Mouse (Mus musculus): Measurements from ENCODE around the gene Kcnf1. TPM values are rescaled to one million over a fixed set of nuclear protein-coding genes. Genes with fewer than 3 reads are reported as not detected.

Kcnf1 gene
- total and polyA plus RNA-seq, 3 experiments: not detected

- Histone ChIP-seq H3K27me3 (ENCODE audit: control insufficient read depth in 1 of 2, insufficient read depth in 2 of 2, low read length in 2 of 2) (peaks cover 0 to 6% of the 10 kb centered on the region in 2 experiments; a peak in 2 of 4 replicates), H3K36me3 (ENCODE audit: control insufficient read depth in 1 of 2, insufficient read depth in 2 of 2, low read length in 2 of 2) (no peaks in the 10 kb centered on the region), H3K4me1 (ENCODE audit: control insufficient read depth in 1 of 2, insufficient read depth in 2 of 2, low read length in 2 of 2) (no peaks in the 10 kb centered on the region), H3K9me3 (replicated peaks; ENCODE audit: insufficient read depth, low read length) (no peaks in the 10 kb centered on the region), H3K9ac (ENCODE audit: control insufficient read depth, low read depth, low read length, poor library complexity, severe bottlenecking) (no peak overlapping the region), H3K4me3 (ENCODE audit: control insufficient read depth in 1 of 2, insufficient read depth in 1 of 2, low read depth in 2 of 2, low read length in 2 of 2) (no peak overlapping the region), H3K27ac (ENCODE audit: control insufficient read depth, low read depth, low read length) (no peak overlapping the region), H3K79me2 (ENCODE audit: control insufficient read depth, insufficient read depth, low read length, poor library complexity) (no peaks in the 10 kb centered on the region)
- TF ChIP-seq NELFE (IDR thresholded peaks at IDR 0.05; ENCODE audit: low read depth, low read length): no peak
- TF ChIP-seq GATA1 (IDR thresholded peaks at IDR 0.05; ENCODE audit: low read depth, low read length): no peak
- TF ChIP-seq ZMIZ1 (IDR thresholded peaks at IDR 0.05; ENCODE audit: low read depth, low read length): no peak
- DNase-seq (ENCODE audit: low read depth, low spot score): no peak
Measured at GRCm38 (mm10) chr12:17218390-17218789, 41.7 kb upstream of the Kcnf1 start.

GRCm38 (mm10) chr12:17215751-17216150 lies 39.1 kb upstream of the Kcnf1 start:
- Histone ChIP-seq H3K9ac (ENCODE audit: control insufficient read depth, low read depth, low read length, poor library complexity, severe bottlenecking) (no peak overlapping the region), H3K4me1 (ENCODE audit: control insufficient read depth in 1 of 2, insufficient read depth in 2 of 2, low read length in 2 of 2) (no peaks in the 10 kb centered on the region), H3K4me3 (ENCODE audit: control insufficient read depth in 1 of 2, insufficient read depth in 1 of 2, low read depth in 2 of 2, low read length in 2 of 2) (no peak overlapping the region), H3K27me3 (ENCODE audit: control insufficient read depth in 1 of 2, insufficient read depth in 2 of 2, low read length in 2 of 2) (peaks cover 0 to 6% of the 10 kb centered on the region in 2 experiments; a peak in 2 of 4 replicates), H3K79me2 (ENCODE audit: control insufficient read depth, insufficient read depth, low read length, poor library complexity) (no peaks in the 10 kb centered on the region), H3K27ac (ENCODE audit: control insufficient read depth, low read depth, low read length) (no peak overlapping the region), H3K36me3 (ENCODE audit: control insufficient read depth in 1 of 2, insufficient read depth in 2 of 2, low read length in 2 of 2) (no peaks in the 10 kb centered on the region), H3K9me3 (replicated peaks; ENCODE audit: insufficient read depth, low read length) (no peaks in the 10 kb centered on the region)
- TF ChIP-seq CTCF (IDR thresholded peaks at IDR 0.05 in 2 of 3, conservative IDR thresholded peaks at IDR 0.05 in 1 of 3; ENCODE audit: control insufficient read depth in 1 of 3, insufficient read depth in 1 of 3, low read depth in 2 of 3, low read length in 3 of 3, poor library complexity in 1 of 3, severe bottlenecking in 1 of 3) (no peak), ZNF384 (IDR thresholded peaks at IDR 0.05; ENCODE audit: low read depth, low read length) (no peak), MEF2A (IDR thresholded peaks at IDR 0.05; ENCODE audit: extremely low read depth, insufficient replicate concordance, low read depth, low read length, poor library complexity, severe bottlenecking) (no peak), UBTF (IDR thresholded peaks at IDR 0.05; ENCODE audit: borderline replicate concordance, insufficient read depth, low read depth, low read length) (no peak), TBP (IDR thresholded peaks at IDR 0.05; ENCODE audit: low read depth, low read length) (no peak), GATA1 (IDR thresholded peaks at IDR 0.05; ENCODE audit: low read depth, low read length) (no peak), MAFK (IDR thresholded peaks at IDR 0.05; ENCODE audit: borderline replicate concordance, low read depth, low read length) (no peak)
- DNase-seq (ENCODE audit: low read depth, low spot score): no peak

GRCm38 (mm10) chr12:17202492-17203322 lies 26.0 kb upstream of the Kcnf1 start:
- H3K4me1 ChIP-seq (ENCODE audit: control insufficient read depth in 1 of 2, insufficient read depth in 2 of 2, low read length in 2 of 2): no peaks in the 10 kb centered on the region
- H3K27me3 ChIP-seq (ENCODE audit: control insufficient read depth in 1 of 2, insufficient read depth in 2 of 2, low read length in 2 of 2): peaks cover 3 to 5% of the 10 kb centered on the region in 2 experiments; a peak in 3 of 4 replicates
- TF ChIP-seq USF2 (IDR thresholded peaks at IDR 0.05; ENCODE audit: borderline replicate concordance in 1 of 2, insufficient read depth in 1 of 2, low read depth in 1 of 2, low read length in 2 of 2): no peak
- no peak for TF ChIP-seq E2F4 (IDR thresholded peaks at IDR 0.05; ENCODE audit: borderline replicate concordance, low read depth, low read length)
- TF ChIP-seq SIN3A (IDR thresholded peaks at IDR 0.05; ENCODE audit: low read length): no peak
- no peak for TF ChIP-seq MEF2A (IDR thresholded peaks at IDR 0.05; ENCODE audit: extremely low read depth, insufficient replicate concordance, low read depth, low read length, poor library complexity, severe bottlenecking)
- no peak for TF ChIP-seq KAT2A (conservative IDR thresholded peaks at IDR 0.05; ENCODE audit: low read depth, low read length)
- no peak for TF ChIP-seq MYB (IDR thresholded peaks at IDR 0.05; ENCODE audit: low read depth, low read length)
- TF ChIP-seq JUND (IDR thresholded peaks at IDR 0.05; ENCODE audit: low read depth, low read length): no peak
- no peak for TF ChIP-seq HCFC1 (IDR thresholded peaks at IDR 0.05; ENCODE audit: low read depth, low read length)
- no peak for TF ChIP-seq EP300 (IDR thresholded peaks at IDR 0.05; ENCODE audit: low read depth in 1 of 2, low read length in 2 of 2)
- no peak for TF ChIP-seq TBP (IDR thresholded peaks at IDR 0.05; ENCODE audit: low read depth, low read length)
- no peak for TF ChIP-seq RAD21 (IDR thresholded peaks at IDR 0.05; ENCODE audit: low read depth, low read length)
- no peak for TF ChIP-seq UBTF (IDR thresholded peaks at IDR 0.05; ENCODE audit: borderline replicate concordance, insufficient read depth, low read depth, low read length)
- no peak for TF ChIP-seq ZC3H11A (IDR thresholded peaks at IDR 0.05; ENCODE audit: low read depth, low read length)
- TF ChIP-seq MAFK (IDR thresholded peaks at IDR 0.05; ENCODE audit: borderline replicate concordance, low read depth, low read length): no peak
- TF ChIP-seq POLR2AphosphoS5 (IDR thresholded peaks at IDR 0.05; ENCODE audit: borderline replicate concordance, low read depth, low read length): no peak
- TF ChIP-seq ELF1 (IDR thresholded peaks at IDR 0.05; ENCODE audit: low read depth, low read length): no peak
- TF ChIP-seq SMC3 (IDR thresholded peaks at IDR 0.05; ENCODE audit: low read depth, low read length): no peak
- no peak for TF ChIP-seq CHD1 (IDR thresholded peaks at IDR 0.05; ENCODE audit: low read depth, low read length)
- no peak overlapping the region for H3K27ac ChIP-seq (ENCODE audit: control insufficient read depth, low read depth, low read length)
- no peak overlapping the region for H3K4me3 ChIP-seq (ENCODE audit: control insufficient read depth in 1 of 2, insufficient read depth in 1 of 2, low read depth in 2 of 2, low read length in 2 of 2)
- H3K36me3 ChIP-seq (ENCODE audit: control insufficient read depth in 1 of 2, insufficient read depth in 2 of 2, low read length in 2 of 2): no peaks in the 10 kb centered on the region
- no peaks in the 10 kb centered on the region for H3K79me2 ChIP-seq (ENCODE audit: control insufficient read depth, insufficient read depth, low read length, poor library complexity)
- no peaks in the 10 kb centered on the region for H3K9me3 ChIP-seq (replicated peaks; ENCODE audit: insufficient read depth, low read length)
- DNase-seq (ENCODE audit: low read depth, low spot score): no peak
- no peak overlapping the region for H3K9ac ChIP-seq (ENCODE audit: control insufficient read depth, low read depth, low read length, poor library complexity, severe bottlenecking)

Data from MEL (cell line).